Mouse (Mus musculus) left cerebral cortex, adult 2 months (tissue): ENCODE measurements at regions not wholly inside any gene's neighbourhood (a gene's known extent, or its start where the extent isn't known, plus 50 kb on each side); places are given as distances from the start of the nearest gene placed in this dataset.

Source experiments
- DNase-seq, 2 experiments: peaks; one replicate each; pipeline ENCODE4 v3.0.0; 2021 to 2022; ENCODE audit warnings: low spot score in 2 of 2, mixed read lengths in 1 of 2; ENCODE audit errors: extremely low spot score in 1 of 2
- H3K27ac ChIP-seq: fragments of 200-600 bp; 2 replicates; pipeline ENCODE4 v1.8.1; 2022
- H3K4me3 ChIP-seq: fragments of 200-600 bp; 2 replicates; pipeline ENCODE4 v1.8.1; 2022
- CTCF ChIP-seq: fragments of 200-600 bp; IDR thresholded peaks from 2 replicates; pipeline ENCODE4 v1.8.1; 2022; ENCODE audit warnings: antibody characterized with exemption, mild to moderate bottlenecking, moderate library complexity
- intact Hi-C: fragments of 180-260 bp; cut with DNase I; formaldehyde crosslinking; loops from one replicate; pipeline ENCODE4 v1.15.1; 2025

DNA sequence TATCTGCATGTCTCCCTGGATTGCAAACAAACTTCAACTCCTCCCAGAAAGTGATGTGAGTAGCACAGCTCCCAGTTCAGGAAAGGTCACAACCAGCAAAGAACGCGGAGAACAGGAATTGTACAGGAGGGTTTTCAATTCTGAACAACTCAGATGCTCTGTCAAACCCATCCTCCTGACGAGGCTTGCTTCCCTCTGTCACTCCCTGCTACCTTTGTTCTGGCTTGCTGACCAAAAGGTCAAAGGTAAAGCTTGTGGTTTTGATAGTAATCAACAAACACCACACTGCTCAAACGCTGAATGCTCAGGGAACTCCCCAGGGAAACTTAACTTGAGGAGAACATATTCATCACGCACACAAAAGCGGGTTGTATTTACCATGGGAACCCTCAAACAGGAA, 102.4 kb downstream of the Gm10604 start:
- Histone ChIP-seq H3K4me3 (no peak overlapping the region), H3K27ac (no peak overlapping the region)
- DNase-seq: no peak
- TF ChIP-seq CTCF: no peak
- intact Hi-C loops: no loop called here

DNA sequence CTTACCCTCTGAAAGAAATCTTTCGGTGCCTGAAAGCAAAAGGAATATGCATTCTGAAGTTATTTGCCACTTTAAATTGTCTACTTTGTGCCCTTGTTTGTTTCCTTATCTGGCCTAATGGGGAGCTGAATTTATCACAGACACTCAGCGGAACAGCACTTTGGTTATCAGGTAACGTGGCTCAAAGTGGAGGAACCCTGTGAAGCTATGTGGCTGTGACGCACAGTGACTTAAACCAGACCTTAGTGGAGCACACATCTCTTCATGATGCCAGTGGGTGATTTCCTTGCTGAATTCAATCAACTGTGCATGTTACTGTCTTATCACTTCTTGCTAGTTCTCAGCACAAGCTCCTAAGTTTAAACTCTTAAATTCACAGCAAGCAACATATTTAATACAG, 103.1 kb downstream of the Gm10604 start:
- Histone ChIP-seq H3K27ac (no peak overlapping the region), H3K4me3 (no peak overlapping the region)
- no peak for TF ChIP-seq CTCF
- intact Hi-C loops: no loop called here
- no peak for DNase-seq

DNA sequence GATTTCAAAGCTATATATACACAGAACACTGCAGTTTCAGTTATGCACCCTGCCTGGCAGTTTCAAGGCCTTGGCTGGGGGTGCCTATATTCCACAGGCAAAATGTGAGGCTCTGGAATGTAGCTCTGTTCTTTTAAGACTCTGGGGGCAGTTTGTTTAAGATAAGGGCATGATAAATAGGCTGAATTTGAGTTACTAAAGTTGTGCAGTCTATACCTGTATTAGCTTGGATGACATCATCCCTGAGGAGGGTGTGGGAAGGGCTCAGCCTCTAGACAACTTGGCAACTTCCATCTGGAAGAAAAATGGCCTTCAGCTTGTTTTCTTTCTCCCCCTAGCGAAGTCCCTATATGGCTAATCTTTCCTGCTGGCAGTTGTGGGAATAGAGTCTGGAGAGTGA, 105.1 kb downstream of the Gm10604 start:
- H3K4me3 ChIP-seq: no peak overlapping the region
- no peak for DNase-seq
- TF ChIP-seq CTCF: no peak
- intact Hi-C loops: no loop called here
- no peak overlapping the region for H3K27ac ChIP-seq

GRCm38 (mm10) chr4:11874586-11875264, 106.3 kb downstream of the Gm10604 start:
- no peak for TF ChIP-seq CTCF
- no peak for DNase-seq
- intact Hi-C loops: no loop called here
- H3K27ac ChIP-seq: no peak overlapping the region
- no peak overlapping the region for H3K4me3 ChIP-seq

DNA sequence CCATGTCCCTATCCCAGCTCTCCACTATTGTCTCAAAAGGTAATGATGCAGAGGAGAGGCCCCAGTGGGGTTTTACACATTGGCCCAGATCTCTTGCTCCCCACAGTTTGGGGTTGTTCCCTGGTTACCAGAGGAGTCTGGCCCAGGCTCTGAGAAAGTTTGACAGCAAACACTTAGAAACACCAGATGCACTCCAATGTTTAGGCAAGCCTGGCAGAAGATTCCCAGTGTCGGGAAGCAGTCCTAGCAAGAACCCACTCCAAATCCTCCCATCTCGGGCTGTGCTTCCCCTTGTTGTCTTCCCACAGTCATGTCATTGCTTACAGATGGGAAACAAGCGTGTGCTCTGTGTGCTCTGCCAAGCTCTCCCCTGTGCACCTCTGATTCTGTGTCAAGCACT, 109.0 kb downstream of the Gm10604 start:
- H3K27ac ChIP-seq: no peak overlapping the region
- intact Hi-C loops: no loop called here
- no peak overlapping the region for H3K4me3 ChIP-seq
- DNase-seq: no peak
- no peak for TF ChIP-seq CTCF

GRCm38 (mm10) chr4:11869721-11870120, 111.3 kb downstream of the Gm10604 start:
- DNase-seq: no peak

DNA sequence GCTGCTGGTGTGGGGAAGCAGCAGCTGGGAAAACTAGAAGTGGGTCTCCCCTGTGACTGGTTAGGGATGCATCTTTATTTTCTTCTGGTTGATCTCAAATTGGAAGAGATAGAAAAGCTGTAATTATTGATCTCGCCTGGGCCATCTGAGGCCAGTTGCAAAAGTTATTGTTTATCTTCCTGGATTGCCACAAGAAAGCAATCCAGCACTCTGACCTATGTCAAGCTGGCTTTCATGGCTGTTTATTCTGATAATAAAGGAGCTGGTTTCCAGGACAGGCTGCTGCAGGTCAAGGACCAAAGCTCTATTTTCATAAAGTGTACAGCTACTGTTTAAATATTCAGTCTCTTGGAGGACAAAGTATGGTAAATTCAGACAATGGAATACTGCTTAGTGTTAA, 112.5 kb downstream of the Gm10604 start:
- intact Hi-C loops: no loop called here
- no peak for TF ChIP-seq CTCF
- DNase-seq: no peak

More at GRCm38 (mm10) chr4:11869721-11870120, 111.3 kb downstream of the Gm10604 start:
- H3K27ac ChIP-seq: no peak overlapping the region
- intact Hi-C loops: no loop called here
- TF ChIP-seq CTCF: no peak
- H3K4me3 ChIP-seq: no peak overlapping the region

More for the DNA sequence above, 112.5 kb downstream of the Gm10604 start:
- Histone ChIP-seq H3K4me3 (no peak overlapping the region), H3K27ac (no peak overlapping the region)
